Mouse (Mus musculus): Measurements from ENCODE around the gene Oxct2b. TPM values are rescaled to one million over a fixed set of nuclear protein-coding genes. Genes with fewer than 3 reads are reported as not detected.

Gene Oxct2b
- total RNA-seq (2023): not detected

GRCm38 (mm10) chr4:123116011-123116410, at the start of gene Oxct2b:
Gene Oxct2b (plus strand): TSS chr4:123116266.

GRCm38 (mm10) chr4:123104651-123105450, 11.2 kb upstream of the Oxct2b start, which contains the start of gene Bmp8b:
Gene Bmp8b (plus strand): TSS chr4:123105165.

GRCm38 (mm10) chr4:123139513-123140154, 23.6 kb downstream of the Oxct2b start, which contains the start of gene Ppie:
Gene Ppie (minus strand): TSS chr4:123139951.

Other genes with a start within 250 kb of the Oxct2b start
- gene Cap1, start 230.2 kb upstream of the Oxct2b start, total RNA-seq (2023): 100 to 1,000 TPM; 415 to 417 TPM
- under 1 TPM; 0.58 to 0.68 TPM for gene Mfsd2a, start 155.1 kb upstream of the Oxct2b start, total RNA-seq (2023)
- gene Mycl, start 120.6 kb upstream of the Oxct2b start, total RNA-seq (2023): under 1 TPM; 0.75 to 0.83 TPM
- gene Trit1, start 99.7 kb upstream of the Oxct2b start, total RNA-seq (2023): 10 to 100 TPM; 25.6 to 26.1 TPM
- gene Bmp8b, start 11.1 kb upstream of the Oxct2b start, total RNA-seq (2023): not detected
- gene Ppie, start 23.7 kb downstream of the Oxct2b start, total RNA-seq (2023): 10 to 100 TPM; 52.2 to 55.5 TPM
- gene Hpcal4, start 67.0 kb downstream of the Oxct2b start, total RNA-seq (2023): not detected
- gene Nt5c1a, start 85.2 kb downstream of the Oxct2b start, total RNA-seq (2023): not detected
- gene Heyl, start 117.3 kb downstream of the Oxct2b start, total RNA-seq (2023): under 1 TPM; 0.29 to 0.77 TPM
- 100 to 1,000 TPM; 106 to 111 TPM for gene Pabpc4, start 146.1 kb downstream of the Oxct2b start, total RNA-seq (2023)
- under 1 TPM; 0.29 to 0.53 TPM for gene Oxct2a, start 207.4 kb downstream of the Oxct2b start, total RNA-seq (2023)
- under 1 TPM; 0.38 to 0.92 TPM for gene Bmp8a, start 227.0 kb downstream of the Oxct2b start, total RNA-seq (2023)

Measured in B cell, adult 67 days (primary cell).